Mouse (Mus musculus): Measurements from ENCODE around the gene Spats2. TPM values are rescaled to one million over a fixed set of nuclear protein-coding genes. Genes with fewer than 3 reads are reported as not detected.
A peak's percentile ranks its signal among the peaks of the same experiment; 100 is the strongest.
"Not testable (repeated sequence)": the region's sequence is repeated elsewhere in the genome, so short reads cannot be mapped to it uniquely, and the experiment has no call there.

Spats2 gene
- total RNA-seq, 2 experiments from 2014 or later: 34.4 to 36.4 TPM

GRCm38 (mm10) chr15:99126816-99127365, 1.2 kb downstream of the Spats2 start:
- DNase-seq (ENCODE audit: extremely low spot score in 1 of 2, low spot score in 2 of 2): no peak
- intact Hi-C loops (cut with DNase I): no loop called here

GRCm38 (mm10) chr15:99127851-99128522, 2.3 kb downstream of the Spats2 start:
- no peak for DNase-seq (ENCODE audit: extremely low spot score in 1 of 2, low spot score in 2 of 2)
- intact Hi-C loops (cut with DNase I): no loop called here

GRCm38 (mm10) chr15:99129441-99129840, 3.7 kb downstream of the Spats2 start:
- no peak for DNase-seq (ENCODE audit: extremely low spot score in 1 of 2, low spot score in 2 of 2)
- intact Hi-C loops (cut with DNase I): no loop called here

- intact Hi-C loops (cut with DNase I): no loop called here
- DNase-seq (ENCODE audit: extremely low spot score in 1 of 2, low spot score in 2 of 2): no peak
These were observed 4.5 kb downstream of the Spats2 start for GRCm38 (mm10) chr15:99129956-99130910.

- intact Hi-C loops (cut with DNase I): no loop called here
- DNase-seq (ENCODE audit: extremely low spot score in 1 of 2, low spot score in 2 of 2): no peak
These were observed 12.7 kb downstream of the Spats2 start for GRCm38 (mm10) chr15:99138389-99138788.

- intact Hi-C loops (cut with DNase I): no loop called here
- DNase-seq (ENCODE audit: extremely low spot score in 1 of 2, low spot score in 2 of 2): peak in 1 of 2 experiments; percentile 30
These were observed 14.0 kb downstream of the Spats2 start for GRCm38 (mm10) chr15:99139669-99140068.

GRCm38 (mm10) chr15:99150516-99150915, 24.8 kb downstream of the Spats2 start:
- intact Hi-C loops (cut with DNase I): no loop called here
- no peak for DNase-seq (ENCODE audit: extremely low spot score in 1 of 2, low spot score in 2 of 2)

GRCm38 (mm10) chr15:99151324-99151723, 25.6 kb downstream of the Spats2 start:
- DNase-seq (ENCODE audit: extremely low spot score in 1 of 2, low spot score in 2 of 2): no peak
- intact Hi-C loops (cut with DNase I): no loop called here

GRCm38 (mm10) chr15:99153466-99153865, 27.8 kb downstream of the Spats2 start:
- intact Hi-C loops (cut with DNase I): no loop called here

GRCm38 (mm10) chr15:99154515-99154914, 28.8 kb downstream of the Spats2 start:
- DNase-seq (ENCODE audit: extremely low spot score in 1 of 2, low spot score in 2 of 2); intact Hi-C loops (cut with DNase I): not testable (repeated sequence)

More at GRCm38 (mm10) chr15:99153466-99153865, 27.8 kb downstream of the Spats2 start:
- DNase-seq (ENCODE audit: extremely low spot score in 1 of 2, low spot score in 2 of 2): no peak

- intact Hi-C loops (cut with DNase I): no loop called here
- DNase-seq (ENCODE audit: extremely low spot score in 1 of 2, low spot score in 2 of 2): no peak
These were observed 38.0 kb downstream of the Spats2 start for GRCm38 (mm10) chr15:99163512-99164365.

GRCm38 (mm10) chr15:99172131-99172530, 46.4 kb downstream of the Spats2 start:
- no peak for DNase-seq (ENCODE audit: extremely low spot score in 1 of 2, low spot score in 2 of 2)
- intact Hi-C loops (cut with DNase I): no loop called here

- intact Hi-C loops (cut with DNase I): no loop called here
- DNase-seq (ENCODE audit: extremely low spot score in 1 of 2, low spot score in 2 of 2): no peak
These were observed 53.9 kb downstream of the Spats2 start for GRCm38 (mm10) chr15:99179639-99180038.

- no peak for DNase-seq (ENCODE audit: extremely low spot score in 1 of 2, low spot score in 2 of 2)
- intact Hi-C loops (cut with DNase I): no loop called here
These were observed 58.6 kb downstream of the Spats2 start for GRCm38 (mm10) chr15:99184217-99184914.

- intact Hi-C loops (cut with DNase I): no loop called here
- no peak for DNase-seq (ENCODE audit: extremely low spot score in 1 of 2, low spot score in 2 of 2)
These were observed 68.6 kb downstream of the Spats2 start for GRCm38 (mm10) chr15:99194358-99194757.

- intact Hi-C loops (cut with DNase I): loop anchor here (5.0 kb wide), 1 partner anchor 108 kb away; the partner anchor contains the start of gene C1ql4
- no peak for DNase-seq (ENCODE audit: extremely low spot score in 1 of 2, low spot score in 2 of 2)
These were observed 69.3 kb downstream of the Spats2 start for GRCm38 (mm10) chr15:99195043-99195442.

GRCm38 (mm10) chr15:99198761-99199160, 73.0 kb downstream of the Spats2 start:
- intact Hi-C loops (cut with DNase I): loop anchor here (5.0 kb wide), 1 partner anchor 111 kb away; the partner anchor contains the start of gene C1ql4
- peak in 1 of 2 experiments; percentile 48 for DNase-seq (ENCODE audit: extremely low spot score in 1 of 2, low spot score in 2 of 2)

GRCm38 (mm10) chr15:99205959-99206358, 80.2 kb downstream of the Spats2 start:
- DNase-seq (ENCODE audit: extremely low spot score in 1 of 2, low spot score in 2 of 2): no peak
- intact Hi-C loops (cut with DNase I): loop anchor here (10.0 kb wide), 1 partner anchor 181 kb away; the partner anchor contains the start of gene Tuba1c

Measured in left cerebral cortex, postnatal 10 days (tissue).